In genomic region chr17:14232629-14233028, GRCm38 (mm10) we compare ENCODE assay signal across 9 mouse cellular contexts. TPM values are rescaled to one million over a fixed set of nuclear protein-coding genes. Genes with fewer than 3 reads are reported as not detected.
DNase-seq lines count a peak whose midpoint lies in the region; ATAC-seq and TF ChIP-seq lines count a peak whose summit lies in the region.
"Had no signal": no experiment of that assay in that cellular context is flagged by ENCODE, and none has a peak within 500 bp of the region (broad histone marks: within the 10 kb centered on the region; RNA-seq: fewer than 3 reads in every experiment).

No protein-coding gene starts in this region.

- peaks cover 36% of the 10 kb centered on the region; the same call in 1 of the 2 replicates for H3K27me3 ChIP-seq in liver, embryonic 12.5 days (replicated peaks)
- H3K27me3 ChIP-seq in kidney, embryonic 14.5 days (ENCODE audit: control insufficient read depth, insufficient read depth, low read length), result no peaks in the 10 kb centered on the region; the same call in 1 of the 2 replicates
- H3K27me3 ChIP-seq in limb, embryonic 14.5 days (ENCODE audit: control insufficient read depth, insufficient read depth, low read length), result no peaks in the 10 kb centered on the region
- no peaks in the 10 kb centered on the region for H3K27me3 ChIP-seq in neural tube, embryonic 13.5 days

- ATAC-seq in liver, embryonic 12.5 days, result no peak
- ATAC-seq in kidney, embryonic 14.5 days (ENCODE audit: low FRiP score, low TSS enrichment), result no peak
- no peak; the same call in 1 of the 2 replicates for ATAC-seq in limb, embryonic 14.5 days (ENCODE audit: low FRiP score, low read depth)
- ATAC-seq in neural tube, embryonic 13.5 days (ENCODE audit: low read depth), result 0 out of 2 replicates have a peak, but pooled peaks have one; percentile 5

- H3K9ac ChIP-seq in liver, embryonic 12.5 days, result no peak overlapping the region
- no peak overlapping the region for H3K9ac ChIP-seq in kidney, embryonic 14.5 days (ENCODE audit: low read depth, low read length)
- no peak overlapping the region for H3K9ac ChIP-seq in limb, embryonic 14.5 days (ENCODE audit: low read depth, low read length, severe bottlenecking)
- no peak overlapping the region for H3K9ac ChIP-seq in neural tube, embryonic 13.5 days

- H3K4me3 ChIP-seq in liver, embryonic 12.5 days, result no peak overlapping the region
- no peak overlapping the region for H3K4me3 ChIP-seq in cortical plate, adult 2 months (ENCODE audit: insufficient read depth, low read length)
- H3K4me3 ChIP-seq in kidney, embryonic 14.5 days (ENCODE audit: low read length), result no peak overlapping the region
- H3K4me3 ChIP-seq in limb, embryonic 14.5 days (replicated peaks; ENCODE audit: low read length), result no peak overlapping the region
- no peak overlapping the region for H3K4me3 ChIP-seq in neural tube, embryonic 13.5 days
- H3K4me3 ChIP-seq: myocyte had no signal

- no peaks in the 10 kb centered on the region for H3K4me1 ChIP-seq in liver, embryonic 12.5 days
- H3K4me1 ChIP-seq in cortical plate, adult 2 months (ENCODE audit: control insufficient read depth, insufficient read depth, low read length), result no peaks in the 10 kb centered on the region
- H3K4me1 ChIP-seq in kidney, embryonic 14.5 days (ENCODE audit: control insufficient read depth, insufficient read depth, low read length), result peaks cover 14% of the 10 kb centered on the region
- peaks cover 29% of the 10 kb centered on the region for H3K4me1 ChIP-seq in limb, embryonic 14.5 days (ENCODE audit: control insufficient read depth, insufficient read depth, low read length)
- peaks cover 12% of the 10 kb centered on the region for H3K4me1 ChIP-seq in neural tube, embryonic 13.5 days (replicated peaks)

- no peaks in the 10 kb centered on the region for H3K9me3 ChIP-seq in liver, embryonic 12.5 days (replicated peaks)
- no peaks in the 10 kb centered on the region for H3K9me3 ChIP-seq in kidney, embryonic 14.5 days (ENCODE audit: control insufficient read depth, low read length)
- H3K9me3 ChIP-seq in limb, embryonic 14.5 days (ENCODE audit: control insufficient read depth, low read length), result no peaks in the 10 kb centered on the region
- no peaks in the 10 kb centered on the region for H3K9me3 ChIP-seq in neural tube, embryonic 13.5 days

- no peaks in the 10 kb centered on the region for H3K36me3 ChIP-seq in liver, embryonic 12.5 days
- H3K36me3 ChIP-seq in kidney, embryonic 14.5 days (ENCODE audit: control insufficient read depth, insufficient read depth, low read length), result no peaks in the 10 kb centered on the region
- H3K36me3 ChIP-seq in limb, embryonic 14.5 days (ENCODE audit: control insufficient read depth, insufficient read depth, low read length), result no peaks in the 10 kb centered on the region
- H3K36me3 ChIP-seq in neural tube, embryonic 13.5 days, result no peaks in the 10 kb centered on the region

- peak; percentile 78 for DNase-seq in liver
- DNase-seq in heart, adult 18-20 months, result peak; percentile 69 to 93
- peak; percentile 85 for DNase-seq in limb, embryonic 14.5 days (ENCODE audit: low spot score)
- DNase-seq in thymus, postnatal 25 days, result peak; percentile 35

- H3K4me2 ChIP-seq in liver, embryonic 12.5 days, result no peak overlapping the region
- no peak overlapping the region for H3K4me2 ChIP-seq in kidney, embryonic 14.5 days (replicated peaks; ENCODE audit: low read depth, low read length)
- H3K4me2 ChIP-seq in limb, embryonic 14.5 days (replicated peaks; ENCODE audit: low read depth, low read length, severe bottlenecking), result no peak overlapping the region
- no peak overlapping the region for H3K4me2 ChIP-seq in neural tube, embryonic 13.5 days

- no peak overlapping the region for H3K27ac ChIP-seq in liver, embryonic 12.5 days
- no peak overlapping the region for H3K27ac ChIP-seq in cortical plate, adult 2 months (ENCODE audit: insufficient read depth, low read length)
- peak overlapping the region; percentile 4; the same call in 1 of the 2 replicates for H3K27ac ChIP-seq in kidney, embryonic 14.5 days (ENCODE audit: low read depth, low read length)
- no peak overlapping the region for H3K27ac ChIP-seq in limb, embryonic 14.5 days (replicated peaks; ENCODE audit: low read depth, low read length)
- H3K27ac ChIP-seq in neural tube, embryonic 13.5 days (replicated peaks), result no peak overlapping the region

- WGBS in liver, embryonic 12.5 days (ENCODE audit: insufficient replicate concordance), result 47% methylated on average over 3 of the region's 3 CpGs
- WGBS in kidney, embryonic 14.5 days, result 53% methylated on average over 3 of the region's 3 CpGs
- WGBS in limb, embryonic 14.5 days, result 59% methylated on average over 3 of the region's 3 CpGs
- 56% methylated on average over 3 of the region's 3 CpGs for WGBS in neural tube, embryonic 13.5 days

- peak; percentile 76 for TF ChIP-seq CTCF in cortical plate, adult 2 months (IDR thresholded peaks at IDR 0.05; ENCODE audit: extremely low read depth, insufficient read depth, low read length)

- no peak for TF ChIP-seq POLR2A in cortical plate, adult 2 months (IDR thresholded peaks at IDR 0.05; ENCODE audit: extremely low read depth, insufficient read depth, low read length)
- no peak for TF ChIP-seq POLR2A in limb, embryonic 14.5 days (IDR thresholded peaks at IDR 0.05; ENCODE audit: borderline replicate concordance, extremely low read depth, insufficient read depth, insufficient read length)

RNA-seq across cellular contexts. Expression of gene Dact2, which starts 28.5 kb away (rescaled TPM):
- 0.85 and 1.4 TPM in 2 replicates for polyA plus RNA-seq in liver, embryonic 12.5 days (2016; fragmentation: Nextera tagmentation; extraction: Ambion mirVana)
- 69.7 and 71.4 TPM in 2 replicates for polyA plus RNA-seq in cortical plate, adult 2 months (2012; rRNA removed)
- total RNA-seq in heart, adult 18-20 months (2021), result 1 to 10 TPM in 1 of 2 experiments, under 1 TPM in 1; 0.95 to 1.1 TPM
- 16.4 and 21.0 TPM in 2 replicates for polyA plus RNA-seq in kidney, embryonic 14.5 days (2014; fragmentation: Nextera tagmentation; extraction: Ambion mirVana)
- polyA plus RNA-seq in limb, embryonic 14.5 days (2012; rRNA removed), result 1.3 and 2.3 TPM in 2 replicates
- polyA plus RNA-seq in limb, embryonic 14.5 days (2014; fragmentation: Nextera tagmentation; extraction: Ambion mirVana), result 0.69 and 0.99 TPM in 2 replicates
- 1.2 and 1.7 TPM in 2 replicates for polyA plus RNA-seq in neural tube, embryonic 13.5 days (2015; fragmentation: Nextera tagmentation; extraction: Ambion mirVana)

RNA-seq across cellular contexts. Expression of gene Smoc2, which starts 46.7 kb away (rescaled TPM):
- 5.9 and 6.9 TPM in 2 replicates for polyA plus RNA-seq in liver, embryonic 12.5 days (2016; fragmentation: Nextera tagmentation; extraction: Ambion mirVana)
- polyA plus RNA-seq in cortical plate, adult 2 months (2012; rRNA removed), result 11.0 and 14.2 TPM in 2 replicates
- 10 to 100 TPM; 44.5 to 53.2 TPM for total RNA-seq in heart, adult 18-20 months (2021)
- 44.2 and 79.9 TPM in 2 replicates for polyA plus RNA-seq in kidney, embryonic 14.5 days (2014; fragmentation: Nextera tagmentation; extraction: Ambion mirVana)
- polyA plus RNA-seq in limb, embryonic 14.5 days (2012; rRNA removed), result 152 and 158 TPM in 2 replicates
- 168 and 173 TPM in 2 replicates for polyA plus RNA-seq in limb, embryonic 14.5 days (2014; fragmentation: Nextera tagmentation; extraction: Ambion mirVana)
- polyA plus RNA-seq in neural tube, embryonic 13.5 days (2015; fragmentation: Nextera tagmentation; extraction: Ambion mirVana), result 5.8 and 16.8 TPM in 2 replicates

Comparison
In these comparisons a context has a peak if more than half of its experiments do, and no peak if none do; other contexts are left out.
1. DNase-seq: peak in every context shown above with its lines; median percentile 85 in limb, embryonic 14.5 days; 81 in heart, adult 18-20 months; 78 in liver; 35 in thymus, postnatal 25 days.